Mouse (Mus musculus) limb, embryonic 13.5 days (tissue): Measurements from ENCODE around the gene Scrn1. TPM values are rescaled to one million over a fixed set of nuclear protein-coding genes. Genes with fewer than 3 reads are reported as not detected.

Experiments
- ATAC-seq: fragments of 200-750 bp; cut with Nextera tagmentation; 2 replicates; pipeline ENCODE4 v1.8.0; 2017; ENCODE audit warnings: low read depth, moderate number of reproducible peaks, moderate TSS enrichment; ENCODE audit not compliant: low FRiP score
- H3K27ac ChIP-seq: fragments of 300-500 bp; sonication (generic); 2 replicates; pipeline ENCODE4 v1.5.1; 2015; ENCODE audit warnings: inconsistent platforms, mild to moderate bottlenecking, moderate library complexity
- H3K27me3 ChIP-seq: fragments of 300-500 bp; sonication (generic); 2 replicates; pipeline ENCODE4 v1.6.1; 2015; ENCODE audit warnings: mild to moderate bottlenecking, inconsistent platforms
- H3K36me3 ChIP-seq: fragments of 300-500 bp; sonication (generic); 2 replicates; pipeline ENCODE4 v1.6.1; 2015; ENCODE audit warnings: inconsistent platforms, mild to moderate bottlenecking, moderate library complexity
- H3K4me1 ChIP-seq: fragments of 300-500 bp; sonication (generic); 2 replicates; pipeline ENCODE4 v1.6.1; 2015; ENCODE audit warnings: inconsistent platforms
- H3K4me2 ChIP-seq: fragments of 300-500 bp; sonication (generic); replicated peaks from 2 replicates; pipeline ENCODE4 v1.6.1; 2015; ENCODE audit warnings: inconsistent platforms, mild to moderate bottlenecking, moderate library complexity
- H3K4me3 ChIP-seq: fragments of 300-500 bp; sonication (generic); 2 replicates; pipeline ENCODE4 v1.5.1; 2015; ENCODE audit warnings: moderate library complexity, mild to moderate bottlenecking, inconsistent platforms
- H3K9ac ChIP-seq: fragments of 300-500 bp; sonication (generic); 2 replicates; pipeline ENCODE4 v1.6.1; 2015; ENCODE audit warnings: mild to moderate bottlenecking, inconsistent platforms
- H3K9me3 ChIP-seq: fragments of 300-500 bp; sonication (generic); 2 replicates; pipeline ENCODE4 v1.6.1; 2016; ENCODE audit warnings: inconsistent platforms
- WGBS: fragments of 180-500 bp; shearing (Covaris S2); methylation state at CpG from one replicate; pipeline ENCODE4 v1.1.7; 2015; 5-methylcytosine and 5-hydroxymethylcytosine counted together
- polyA plus RNA-seq: library from polyadenylated mRNA; unstranded; fragments of >200 nt; fragmentation: Nextera tagmentation; extraction: Ambion mirVana; gene quantifications from 2 replicates; pipeline ENCODE4 v1.2.1, GENCODE M21; 2015

Scrn1 gene
- polyA plus RNA-seq, 1 experiment from 2014 or later: 13.0 TPM

- 84% methylated on average over 4 of the region's 4 CpGs for WGBS
- Histone ChIP-seq H3K27ac (no peak overlapping the region), H3K27me3 (peaks cover 10% of the 10 kb centered on the region; the same call in 1 of the 2 replicates), H3K4me1 (peaks cover 34% of the 10 kb centered on the region), H3K36me3 (no peaks in the 10 kb centered on the region), H3K4me3 (no peak overlapping the region), H3K9ac (no peak overlapping the region), H3K9me3 (no peaks in the 10 kb centered on the region), H3K4me2 (no peak overlapping the region)
- ATAC-seq: no peak
Measured at GRCm38 (mm10) chr6:54563561-54563960, 2.7 kb downstream of the Scrn1 start.

DNA sequence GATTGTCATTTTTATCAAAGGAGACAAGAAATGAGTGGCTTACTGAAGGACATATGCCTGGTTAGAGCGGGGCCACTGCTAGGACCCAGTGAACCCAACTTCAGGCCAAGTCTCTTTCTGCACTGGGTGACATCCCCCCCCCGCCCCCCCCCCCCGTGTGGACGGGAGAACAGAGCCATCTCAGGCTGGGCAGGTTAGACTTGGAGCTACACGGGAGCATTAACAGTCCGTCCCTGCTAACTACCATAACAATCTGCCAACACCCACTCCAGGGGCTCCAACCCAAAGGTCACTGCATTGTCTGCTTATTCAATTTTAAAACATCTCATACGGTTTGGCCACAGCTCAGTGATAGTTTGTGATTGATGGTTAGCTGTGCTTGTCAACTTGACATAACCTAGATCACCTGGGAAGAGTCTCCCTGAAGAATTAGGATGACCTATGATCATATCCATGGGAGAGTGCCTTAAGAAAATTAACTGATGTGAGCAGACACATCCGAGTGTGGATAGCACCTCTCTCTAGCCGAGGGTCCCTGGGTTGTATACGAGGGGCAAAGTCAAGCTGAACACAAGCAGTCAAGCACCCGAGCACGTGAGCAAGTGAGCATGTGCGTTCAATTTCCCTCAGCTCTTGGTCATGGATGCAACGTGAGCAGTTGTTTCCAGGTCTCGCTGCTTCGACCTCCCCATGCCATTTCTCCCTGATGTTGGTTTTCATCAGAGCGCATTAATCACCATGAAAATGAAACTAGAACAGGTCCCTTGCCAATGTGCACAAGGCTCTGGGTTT is 4.1 kb downstream of the Scrn1 start:
- peaks cover 28% of the 10 kb centered on the region for H3K4me1 ChIP-seq
- no peak overlapping the region for H3K9ac ChIP-seq
- WGBS: 72% methylated on average over 17 of the region's 17 CpGs
- H3K27me3 ChIP-seq: peaks cover 10% of the 10 kb centered on the region; the same call in 1 of the 2 replicates
- H3K4me3 ChIP-seq: no peak overlapping the region
- no peak overlapping the region for H3K27ac ChIP-seq
- no peak overlapping the region for H3K4me2 ChIP-seq
- no peaks in the 10 kb centered on the region for H3K36me3 ChIP-seq
- H3K9me3 ChIP-seq: no peaks in the 10 kb centered on the region
- ATAC-seq: no peak

GRCm38 (mm10) chr6:54558466-54558865 is 7.8 kb downstream of the Scrn1 start:
- H3K9ac ChIP-seq: no peak overlapping the region
- peaks cover 11% of the 10 kb centered on the region for H3K4me1 ChIP-seq
- WGBS: 77% methylated on average over 7 of the region's 7 CpGs
- no peak overlapping the region for H3K27ac ChIP-seq
- no peak overlapping the region for H3K4me2 ChIP-seq
- H3K36me3 ChIP-seq: no peaks in the 10 kb centered on the region
- no peaks in the 10 kb centered on the region for H3K9me3 ChIP-seq
- H3K4me3 ChIP-seq: no peak overlapping the region
- H3K27me3 ChIP-seq: no peaks in the 10 kb centered on the region
- ATAC-seq: no peak

- Histone ChIP-seq H3K4me3 (no peak overlapping the region), H3K27me3 (no peaks in the 10 kb centered on the region), H3K9ac (no peak overlapping the region), H3K36me3 (no peaks in the 10 kb centered on the region), H3K4me2 (no peak overlapping the region), H3K27ac (no peak overlapping the region), H3K4me1 (peaks cover 11% of the 10 kb centered on the region), H3K9me3 (no peaks in the 10 kb centered on the region)
- ATAC-seq: no peak
- WGBS: 91% methylated on average over 7 of the region's 7 CpGs
Measured at GRCm38 (mm10) chr6:54557671-54558070, 8.6 kb downstream of the Scrn1 start.

DNA sequence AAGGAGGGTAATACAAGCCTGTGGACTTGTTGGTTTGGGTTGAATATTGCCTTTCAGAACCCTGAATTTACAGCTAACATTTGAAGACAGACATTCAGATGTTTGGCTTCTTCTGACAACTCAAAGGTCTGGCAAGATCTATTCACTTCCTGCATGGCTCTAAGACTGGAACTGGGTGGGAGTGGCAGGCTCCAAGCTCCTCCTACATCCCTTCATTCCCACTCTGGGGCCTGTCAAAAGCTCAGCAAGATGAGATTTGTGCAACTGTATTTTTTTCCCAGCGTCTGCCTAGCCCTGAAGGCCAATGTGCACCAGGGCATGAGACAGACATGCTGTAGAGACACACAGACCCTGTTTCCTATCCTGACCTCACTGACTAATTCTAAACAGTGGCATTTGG is 10.5 kb downstream of the Scrn1 start:
- H3K27me3 ChIP-seq: no peaks in the 10 kb centered on the region
- H3K4me1 ChIP-seq: peaks cover 11% of the 10 kb centered on the region
- H3K36me3 ChIP-seq: no peaks in the 10 kb centered on the region
- H3K4me2 ChIP-seq: no peak overlapping the region
- no peak overlapping the region for H3K9ac ChIP-seq
- no peak overlapping the region for H3K4me3 ChIP-seq
- no peaks in the 10 kb centered on the region for H3K9me3 ChIP-seq
- no peak for ATAC-seq
- H3K27ac ChIP-seq: no peak overlapping the region
- WGBS: 85% methylated on average over 1 of the region's 1 CpGs

- Histone ChIP-seq H3K4me3 (no peak overlapping the region), H3K36me3 (no peaks in the 10 kb centered on the region), H3K9me3 (no peaks in the 10 kb centered on the region), H3K27ac (no peak overlapping the region; the same call in 1 of the 2 replicates), H3K9ac (no peak overlapping the region), H3K4me2 (no peak overlapping the region), H3K27me3 (no peaks in the 10 kb centered on the region), H3K4me1 (peaks cover 14% of the 10 kb centered on the region)
- ATAC-seq: peak; percentile 40; the same call in 1 of the 2 replicates
- 57% methylated on average over 8 of the region's 8 CpGs for WGBS
Measured at GRCm38 (mm10) chr6:54554341-54555110, 11.8 kb downstream of the Scrn1 start.

DNA sequence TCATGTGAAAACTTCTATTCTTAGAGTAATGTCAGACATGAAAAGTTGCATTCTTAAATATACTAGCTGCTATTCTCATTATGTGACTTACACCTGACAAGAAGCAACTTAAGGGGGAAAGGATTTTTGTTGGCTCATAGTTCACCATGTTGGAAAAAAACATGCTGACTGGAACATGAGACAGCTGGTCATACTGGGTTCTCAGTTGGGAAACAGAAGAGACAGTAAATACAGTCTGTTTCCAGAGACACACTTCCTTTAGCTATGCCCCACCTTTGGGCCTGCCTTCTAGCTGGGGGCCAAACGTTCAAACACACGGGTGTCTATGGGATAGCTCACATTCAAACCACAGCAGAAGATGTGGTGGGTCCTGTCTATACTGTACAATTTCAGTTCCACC is 12.7 kb downstream of the Scrn1 start:
- H3K9ac ChIP-seq: no peak overlapping the region
- no peaks in the 10 kb centered on the region for H3K36me3 ChIP-seq
- peaks cover 19% of the 10 kb centered on the region for H3K4me1 ChIP-seq
- no peak overlapping the region for H3K4me2 ChIP-seq
- H3K27ac ChIP-seq: no peak overlapping the region
- H3K9me3 ChIP-seq: no peaks in the 10 kb centered on the region
- no peak overlapping the region for H3K4me3 ChIP-seq
- no peak for ATAC-seq
- no peaks in the 10 kb centered on the region for H3K27me3 ChIP-seq
- WGBS: 82% methylated on average over 2 of the region's 2 CpGs

- 61% methylated on average over 9 of the region's 9 CpGs for WGBS
- Histone ChIP-seq H3K4me3 (no peak overlapping the region), H3K4me2 (no peak overlapping the region), H3K9ac (no peak overlapping the region), H3K4me1 (peaks cover 24% of the 10 kb centered on the region), H3K9me3 (no peaks in the 10 kb centered on the region), H3K36me3 (no peaks in the 10 kb centered on the region), H3K27me3 (no peaks in the 10 kb centered on the region), H3K27ac (no peak overlapping the region)
- no peak for ATAC-seq
Measured at GRCm38 (mm10) chr6:54552721-54553413, 13.4 kb downstream of the Scrn1 start.

GRCm38 (mm10) chr6:54550801-54551323 is 15.4 kb downstream of the Scrn1 start:
- Histone ChIP-seq H3K9me3 (no peaks in the 10 kb centered on the region), H3K4me2 (no peak overlapping the region), H3K27me3 (no peaks in the 10 kb centered on the region), H3K9ac (no peak overlapping the region), H3K36me3 (no peaks in the 10 kb centered on the region), H3K27ac (no peak overlapping the region), H3K4me1 (peaks cover 28% of the 10 kb centered on the region), H3K4me3 (no peak overlapping the region)
- ATAC-seq: no peak
- WGBS: 77% methylated on average over 7 of the region's 7 CpGs

DNA sequence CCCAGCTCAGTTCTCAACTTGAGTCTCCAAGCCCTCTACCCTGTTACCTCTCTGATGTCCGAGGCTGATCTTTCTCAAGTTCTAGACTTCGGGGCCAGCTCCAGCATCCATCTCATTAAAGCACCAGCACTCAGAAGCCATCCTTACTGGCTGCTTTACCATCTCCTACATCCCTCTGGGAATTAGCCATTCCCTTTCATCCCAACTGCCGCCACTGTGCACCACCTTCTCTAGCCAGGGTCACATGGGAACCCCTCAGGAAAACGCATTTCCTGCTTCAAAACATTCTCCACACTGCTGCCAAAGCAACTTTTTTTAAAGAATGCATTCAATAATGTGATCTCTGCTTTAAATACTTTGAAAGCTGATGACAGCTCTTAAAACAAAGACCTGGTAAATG is 17.0 kb downstream of the Scrn1 start:
- Histone ChIP-seq H3K27me3 (no peaks in the 10 kb centered on the region), H3K4me1 (peaks cover 25% of the 10 kb centered on the region), H3K4me2 (no peak overlapping the region), H3K27ac (no peak overlapping the region), H3K36me3 (no peaks in the 10 kb centered on the region), H3K9me3 (no peaks in the 10 kb centered on the region), H3K9ac (no peak overlapping the region), H3K4me3 (no peak overlapping the region)
- 48% methylated on average over 4 of the region's 4 CpGs for WGBS
- no peak for ATAC-seq

DNA sequence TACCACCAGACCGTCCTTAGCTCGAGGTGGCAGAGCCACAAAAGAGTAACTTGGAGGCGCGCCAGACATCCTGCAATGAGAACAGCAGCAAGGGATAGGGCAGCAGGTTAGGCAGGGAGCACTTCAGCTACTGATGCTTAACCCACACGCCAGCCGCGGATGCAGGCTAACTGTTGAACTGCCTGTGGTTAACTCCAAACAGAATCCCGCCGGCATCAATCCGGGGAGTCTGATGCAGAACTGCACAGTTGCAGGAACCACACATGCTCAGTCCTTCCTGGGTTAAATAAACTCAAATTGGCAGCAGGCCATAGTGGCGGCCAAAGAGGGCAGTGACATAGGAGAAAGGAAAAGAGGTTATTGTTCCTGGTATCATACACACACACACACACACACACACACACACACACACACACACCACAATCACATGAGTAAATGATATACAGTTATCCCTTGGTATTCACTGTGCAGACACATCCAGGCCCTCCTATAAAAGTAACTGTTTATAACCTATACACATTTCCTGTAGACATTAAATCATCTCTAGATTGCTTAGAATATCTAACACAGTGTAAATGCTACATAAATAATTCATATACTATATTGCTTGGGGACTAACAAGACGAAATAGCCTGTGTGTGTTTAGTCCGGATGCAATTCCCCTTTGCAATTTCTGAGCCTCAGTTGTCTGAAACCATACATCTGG is 17.8 kb downstream of the Scrn1 start:
- no peak for ATAC-seq
- no peaks in the 10 kb centered on the region; the same call in 1 of the 2 replicates for H3K9me3 ChIP-seq
- no peak overlapping the region for H3K4me3 ChIP-seq
- no peak overlapping the region for H3K4me2 ChIP-seq
- WGBS: 59% methylated on average over 13 of the region's 13 CpGs
- no peaks in the 10 kb centered on the region; the same call in 1 of the 2 replicates for H3K36me3 ChIP-seq
- H3K27me3 ChIP-seq: no peaks in the 10 kb centered on the region
- H3K27ac ChIP-seq: no peak overlapping the region
- no peak overlapping the region for H3K9ac ChIP-seq
- peaks cover 17% of the 10 kb centered on the region for H3K4me1 ChIP-seq
